Mouse (Mus musculus): Measurements from ENCODE around the gene Pde4dip.
A peak's percentile ranks its signal among the peaks of the same experiment; 100 is the strongest.

Pde4dip gene

GRCm38 (mm10) chr3:97900516-97901490 is 12.3 kb upstream of the Pde4dip start, which contains the start of gene Sec22b:
Gene Sec22b, plus strand, starts transcription at chr3:97901190.
- peak; percentile 82 for DNase-seq

- DNase-seq = no peak
These were observed 9.9 kb upstream of the Pde4dip start for GRCm38 (mm10) chr3:97898381-97898780.

- DNase-seq = peak; percentile 52
These were observed 6.2 kb upstream of the Pde4dip start for GRCm38 (mm10) chr3:97894695-97895094.

GRCm38 (mm10) chr3:97890205-97890604 is 1.7 kb upstream of the Pde4dip start:
- no peak for DNase-seq

- peak; percentile 28 for DNase-seq
These were observed 731 bp downstream of the Pde4dip start for GRCm38 (mm10) chr3:97887785-97888167.

- no peak for DNase-seq
These were observed 6.9 kb downstream of the Pde4dip start for GRCm38 (mm10) chr3:97881576-97881975.

GRCm38 (mm10) chr3:97879222-97879621 is 9.3 kb downstream of the Pde4dip start:
- peak; percentile 83 for DNase-seq

GRCm38 (mm10) chr3:97876259-97876658 is 12.2 kb downstream of the Pde4dip start:
- no peak for DNase-seq

GRCm38 (mm10) chr3:97874777-97875176 is 13.7 kb downstream of the Pde4dip start:
- DNase-seq = no peak

- DNase-seq = no peak
These were observed 18.8 kb downstream of the Pde4dip start for GRCm38 (mm10) chr3:97869730-97870129.

- DNase-seq = no peak
These were observed 19.8 kb downstream of the Pde4dip start for GRCm38 (mm10) chr3:97868733-97869132.

GRCm38 (mm10) chr3:97868024-97868689 is 20.4 kb downstream of the Pde4dip start:
- DNase-seq = peak; percentile 59

GRCm38 (mm10) chr3:97867221-97868023 is 21.1 kb downstream of the Pde4dip start:
- peak; percentile 24 for DNase-seq

GRCm38 (mm10) chr3:97866696-97867095 is 21.8 kb downstream of the Pde4dip start:
- DNase-seq = no peak

GRCm38 (mm10) chr3:97860820-97861451 is 27.6 kb downstream of the Pde4dip start:
- no peak for DNase-seq

- no peak for DNase-seq
These were observed 29.1 kb downstream of the Pde4dip start for GRCm38 (mm10) chr3:97859400-97859799.

GRCm38 (mm10) chr3:97854575-97855384 is 33.7 kb downstream of the Pde4dip start:
- DNase-seq = no peak

- DNase-seq = no peak
These were observed 36.7 kb downstream of the Pde4dip start for GRCm38 (mm10) chr3:97851803-97852202.

GRCm38 (mm10) chr3:97847626-97848025 is 40.9 kb downstream of the Pde4dip start:
- no peak for DNase-seq

- no peak for DNase-seq
These were observed 42.1 kb downstream of the Pde4dip start for GRCm38 (mm10) chr3:97846448-97846847.

- DNase-seq = no peak
These were observed 43.7 kb downstream of the Pde4dip start for GRCm38 (mm10) chr3:97844821-97845201.

All from right cerebral cortex, postnatal 4 days (tissue).